Mouse (Mus musculus): ENCODE results near the gene Vmn2r46.
"Not testable (repeated sequence)": the region's sequence is repeated elsewhere in the genome, so short reads cannot be mapped to it uniquely, and the experiment has no call there.

Vmn2r46 gene

GRCm38 (mm10) chr7:9770471-9770870, at the start of gene Vmn2r46:
TSS of gene Vmn2r46 (minus strand) at chr7:9770571.
- DNase-seq (ENCODE audit: low spot score) = not testable (repeated sequence)

Measured in embryo, embryonic 10 days (tissue).